Mouse (Mus musculus) small intestine, adult 2 months (tissue): ENCODE measurements around the gene Hcn1.

Experiments used
- CTCF ChIP-seq: fragments of 200-500 bp; IDR thresholded peaks from 2 replicates; pipeline ENCODE4 v1.5.1; 2012; ENCODE audit warnings: low read depth, mild to moderate bottlenecking, control low read depth, inconsistent platforms, low read length, moderate library complexity, mixed read lengths; ENCODE audit not compliant: insufficient replicate concordance, insufficient read length; ENCODE audit errors: extremely low read depth
- POLR2A ChIP-seq: fragments of 200-500 bp; IDR thresholded peaks from 2 replicates; pipeline ENCODE4 v1.6.1; 2012; ENCODE audit warnings: low read depth, mild to moderate bottlenecking, control low read depth, inconsistent platforms, low read length, moderate library complexity

- TF ChIP-seq CTCF = no peak
- no peak for TF ChIP-seq POLR2A
These were observed 419.1 kb downstream of the Hcn1 start for GRCm38 (mm10) chr13:118021176-118021575.
